Mouse (Mus musculus): Measurements from ENCODE around the gene Nsmf. TPM values are rescaled to one million over a fixed set of nuclear protein-coding genes. Genes with fewer than 3 reads are reported as not detected.

The Nsmf gene
- 10 to 100 TPM; 19.8 to 21.2 TPM for total RNA-seq (2021)

DNA sequence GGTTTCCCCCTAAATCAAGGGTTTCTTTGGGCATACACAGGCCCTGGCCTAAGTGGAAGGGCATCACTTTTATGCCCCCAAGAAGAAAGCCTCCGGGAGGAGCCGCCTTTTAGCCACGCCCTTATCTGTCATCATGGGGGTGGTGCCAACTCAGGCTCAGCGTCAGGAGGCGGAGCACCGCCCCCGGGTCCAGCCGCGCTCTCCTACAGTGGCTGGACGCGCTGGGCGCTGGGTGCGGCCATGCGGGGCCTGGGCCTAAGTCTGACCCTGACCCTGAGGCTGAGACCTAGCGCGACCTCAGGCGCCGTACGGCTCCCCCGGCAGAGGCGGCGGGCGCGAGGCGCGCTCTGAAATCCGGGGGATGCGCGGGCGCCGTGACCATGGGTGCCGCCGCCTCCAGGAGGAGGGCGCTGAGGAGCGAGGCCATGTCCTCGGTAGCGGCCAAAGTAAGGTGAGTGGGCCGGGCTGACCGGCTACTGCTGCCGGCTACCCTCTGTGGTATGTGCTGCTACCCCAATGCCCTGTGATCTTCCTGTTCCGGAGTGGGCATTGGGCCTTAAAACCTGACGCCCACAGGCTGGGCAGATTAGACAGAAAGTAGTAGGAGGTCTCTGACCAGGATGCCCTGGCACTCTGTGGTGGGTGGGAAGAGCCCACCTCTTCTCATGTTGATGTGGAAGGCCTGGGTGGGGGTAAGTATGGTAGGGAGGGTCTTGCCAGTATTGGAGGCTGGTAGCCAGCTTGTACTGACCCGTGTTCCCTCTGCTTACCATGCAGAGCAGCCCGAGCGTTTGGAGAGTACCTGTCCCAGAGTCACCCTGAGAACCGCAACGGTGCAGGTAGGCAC, at the start of gene Nsmf:
Gene Nsmf, plus strand, starts transcription at position 135 of the 847 bp plus-strand sequence.
- intact Hi-C loops (cut with DNase I), result no loop called here
- DNase-seq (ENCODE audit: low spot score), result peak; percentile 80

DNA sequence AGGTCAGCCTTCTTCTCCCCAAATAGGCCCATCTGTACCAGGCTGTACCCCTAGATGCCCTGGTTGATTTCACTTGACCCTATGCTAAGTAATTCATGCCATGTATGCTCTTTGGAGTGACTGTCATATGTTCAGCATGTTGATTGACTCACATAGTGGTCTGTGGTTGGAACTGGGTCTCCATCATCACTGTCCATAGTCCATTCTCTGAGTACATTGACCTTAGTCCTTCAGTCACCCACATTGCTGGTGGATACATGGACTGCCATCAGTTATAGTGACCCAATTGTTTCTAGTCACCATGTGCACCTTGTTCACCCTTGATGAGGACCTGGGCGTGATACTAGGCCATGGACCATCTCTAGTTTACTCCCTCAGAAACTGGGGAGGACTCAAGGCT, 47.4 kb upstream of the Nsmf start:
- no peak for DNase-seq (ENCODE audit: low spot score)
- intact Hi-C loops (cut with DNase I), result no loop called here

DNA sequence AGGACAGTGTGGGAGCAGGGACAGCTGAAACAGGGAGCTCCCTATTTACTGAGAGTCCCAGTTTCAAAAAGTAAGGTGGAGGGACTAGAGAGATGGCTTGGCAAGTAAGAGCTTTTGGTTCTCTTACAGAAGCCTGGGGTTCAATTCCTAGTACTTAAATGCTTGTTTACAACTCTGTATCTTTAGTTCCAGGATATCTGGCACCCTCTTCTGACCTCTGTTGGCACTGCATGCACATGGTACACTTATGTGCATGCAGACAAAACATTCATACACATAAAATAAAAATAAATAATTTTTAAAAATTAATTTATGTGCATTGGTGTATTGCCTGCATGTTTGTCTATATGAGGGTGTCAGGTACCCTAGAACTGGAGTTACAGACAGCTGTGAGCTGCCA, 45.9 kb upstream of the Nsmf start:
- DNase-seq (ENCODE audit: low spot score), result no peak
- intact Hi-C loops (cut with DNase I), result no loop called here

DNA sequence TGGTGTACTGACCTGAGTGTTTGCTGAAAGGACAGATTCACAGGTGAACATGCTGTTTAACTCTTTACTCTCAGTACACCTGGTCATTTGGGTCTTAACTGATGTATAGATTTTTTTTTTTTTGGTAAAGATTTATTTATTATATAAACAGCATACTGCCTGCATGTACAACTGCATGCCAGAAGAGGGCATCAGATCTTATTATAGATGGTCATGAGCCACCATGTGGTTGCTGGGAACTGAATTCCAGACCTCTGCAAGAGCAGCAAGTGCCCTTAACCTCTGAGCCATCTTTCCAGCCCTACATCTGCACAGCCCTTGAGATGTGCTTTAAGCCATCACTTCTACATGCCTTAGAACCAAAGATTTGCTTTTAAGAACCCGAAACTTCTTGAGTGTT, 31.5 kb upstream of the Nsmf start:
- intact Hi-C loops (cut with DNase I), result no loop called here
- no peak for DNase-seq (ENCODE audit: low spot score)

DNA sequence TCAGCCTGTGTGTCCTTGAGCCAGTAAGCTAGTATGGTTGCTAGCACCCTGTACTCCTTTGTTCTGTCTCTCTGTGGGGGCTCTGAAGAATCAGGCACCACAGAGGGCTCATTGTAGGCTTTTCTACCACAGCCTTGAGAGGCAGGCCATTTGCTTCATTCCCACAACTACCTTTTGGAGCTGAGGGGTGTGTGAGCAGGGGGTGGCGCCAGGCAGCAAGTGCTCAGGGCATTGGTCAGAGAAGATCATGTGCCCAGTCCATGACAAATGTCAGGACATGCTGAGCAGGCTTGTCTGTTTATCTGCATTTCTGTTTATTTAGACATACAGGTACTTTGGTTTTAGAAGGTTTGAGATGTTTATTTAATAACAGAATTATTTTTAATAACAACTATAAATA, 29.0 kb upstream of the Nsmf start:
- no peak for DNase-seq (ENCODE audit: low spot score)
- intact Hi-C loops (cut with DNase I), result no loop called here

DNA sequence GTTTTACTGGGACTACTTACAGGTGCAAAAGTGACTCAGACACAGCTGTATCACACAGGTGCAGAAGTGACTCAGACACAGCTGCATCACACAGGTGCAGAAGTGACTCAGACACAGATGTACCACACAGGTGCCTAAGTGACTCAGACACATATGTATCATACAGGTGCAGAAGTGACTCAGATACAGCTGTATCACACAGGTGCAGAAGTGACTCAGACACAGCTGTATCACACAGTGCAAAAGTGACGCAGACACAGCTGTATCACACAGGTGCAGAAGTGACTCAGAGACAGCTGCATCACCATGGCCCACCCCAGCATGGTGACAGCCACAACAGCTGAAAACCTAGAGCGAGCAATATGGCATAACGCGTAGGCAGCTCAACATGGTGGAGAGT, 19.2 kb upstream of the Nsmf start:
- no peak for DNase-seq (ENCODE audit: low spot score)
- intact Hi-C loops (cut with DNase I), result no loop called here

DNA sequence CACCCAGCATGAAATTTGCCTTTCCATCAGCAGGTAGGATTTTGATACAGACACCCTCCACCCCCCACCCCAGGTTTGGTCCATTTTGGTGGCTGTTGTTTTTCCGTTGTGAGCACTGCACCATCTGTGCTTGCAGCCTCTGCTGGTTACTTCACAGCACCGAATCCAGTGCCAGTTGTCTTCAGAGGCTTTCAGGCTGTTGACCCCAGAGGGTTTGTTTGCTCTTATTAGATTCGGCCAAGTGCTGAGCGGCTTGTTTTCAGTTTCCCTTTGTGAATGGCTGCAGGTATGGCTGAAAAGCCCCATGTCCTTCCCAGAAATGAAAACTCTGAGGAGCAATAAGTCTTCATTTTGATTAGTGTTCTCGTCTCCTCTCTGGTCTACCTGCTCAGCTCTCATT, 14.1 kb upstream of the Nsmf start:
- no peak for DNase-seq (ENCODE audit: low spot score)
- intact Hi-C loops (cut with DNase I), result no loop called here

DNA sequence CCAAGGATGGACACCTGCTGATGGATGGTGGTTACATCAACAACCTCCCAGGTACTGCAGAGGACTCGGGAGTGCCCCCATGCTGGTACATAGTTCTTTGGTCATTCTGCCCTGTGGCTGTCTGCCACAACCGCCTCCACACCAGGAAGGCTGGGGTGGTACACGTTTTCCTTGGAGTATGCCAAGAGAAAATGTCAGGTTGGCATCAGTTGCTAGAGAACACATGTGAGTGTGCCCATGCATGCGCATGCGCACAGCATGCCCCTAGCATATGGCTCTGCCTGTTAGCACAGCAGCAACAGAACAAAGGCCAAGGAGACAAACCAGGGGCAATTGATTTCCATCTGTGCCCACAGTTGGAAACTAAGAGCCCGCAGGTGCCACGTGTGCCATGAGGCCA, 3.2 kb upstream of the Nsmf start:
- no peak for DNase-seq (ENCODE audit: low spot score)
- intact Hi-C loops (cut with DNase I), result no loop called here

DNA sequence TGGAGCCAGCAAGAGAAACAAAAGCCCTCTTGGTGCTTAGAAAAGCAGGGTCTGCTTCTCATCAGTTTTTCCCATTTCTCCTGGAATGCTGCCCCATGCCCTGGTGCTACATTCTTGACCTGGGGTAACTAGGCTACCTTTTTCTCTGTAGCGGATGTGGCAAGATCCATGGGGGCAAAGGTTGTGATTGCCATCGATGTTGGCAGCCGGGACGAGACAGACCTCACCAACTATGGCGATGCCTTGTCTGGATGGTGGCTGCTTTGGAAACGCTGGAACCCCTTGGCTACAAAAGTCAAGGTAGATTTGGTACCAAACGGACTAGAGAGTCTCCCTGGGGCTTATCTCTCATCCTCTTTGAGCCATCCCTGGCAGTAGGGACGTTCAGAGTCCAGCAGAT, 2.7 kb upstream of the Nsmf start:
- DNase-seq (ENCODE audit: low spot score), result no peak
- intact Hi-C loops (cut with DNase I), result no loop called here

DNA sequence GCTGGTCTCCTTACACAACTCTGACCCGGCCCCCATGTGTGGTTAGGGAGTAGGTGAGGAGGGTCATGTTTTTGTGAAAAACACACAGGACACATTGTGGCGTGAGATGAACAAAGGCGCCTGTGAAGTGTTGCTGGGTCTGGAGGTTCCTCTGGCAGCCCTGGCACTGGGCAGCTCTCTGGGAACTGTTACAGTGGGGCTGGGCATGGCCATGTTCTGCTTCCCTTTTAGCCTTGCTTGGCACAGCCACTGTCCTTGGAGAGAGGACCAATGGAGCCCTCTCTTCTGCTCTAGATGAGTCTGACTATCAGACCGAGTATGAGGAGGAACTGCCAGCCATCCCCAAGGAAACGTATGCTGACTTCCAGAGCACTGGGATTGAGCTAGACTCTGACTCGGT, 1.1 kb upstream of the Nsmf start:
- DNase-seq (ENCODE audit: low spot score), result no peak

DNA sequence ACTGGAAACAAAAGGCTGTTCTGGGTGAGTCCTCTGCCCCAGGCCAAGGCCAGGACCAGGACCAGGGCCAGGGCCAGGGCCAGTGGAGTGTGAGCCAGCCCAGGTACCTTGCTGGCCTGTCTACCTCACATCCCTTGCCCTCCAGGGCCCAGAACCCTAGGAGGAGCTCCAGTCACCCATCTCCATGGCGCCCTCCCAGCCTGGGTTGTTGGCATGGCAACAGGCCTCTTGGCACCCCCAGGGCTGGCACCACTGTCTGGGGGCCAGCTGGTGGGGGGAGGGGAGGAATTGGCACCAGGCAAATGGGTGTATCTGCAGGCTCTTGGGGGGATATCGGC, 882 bp downstream of the Nsmf start:
- intact Hi-C loops (cut with DNase I), result no loop called here
- no peak for DNase-seq (ENCODE audit: low spot score)

More for the DNA sequence above, 1.1 kb upstream of the Nsmf start:
- intact Hi-C loops (cut with DNase I), result no loop called here

DNA sequence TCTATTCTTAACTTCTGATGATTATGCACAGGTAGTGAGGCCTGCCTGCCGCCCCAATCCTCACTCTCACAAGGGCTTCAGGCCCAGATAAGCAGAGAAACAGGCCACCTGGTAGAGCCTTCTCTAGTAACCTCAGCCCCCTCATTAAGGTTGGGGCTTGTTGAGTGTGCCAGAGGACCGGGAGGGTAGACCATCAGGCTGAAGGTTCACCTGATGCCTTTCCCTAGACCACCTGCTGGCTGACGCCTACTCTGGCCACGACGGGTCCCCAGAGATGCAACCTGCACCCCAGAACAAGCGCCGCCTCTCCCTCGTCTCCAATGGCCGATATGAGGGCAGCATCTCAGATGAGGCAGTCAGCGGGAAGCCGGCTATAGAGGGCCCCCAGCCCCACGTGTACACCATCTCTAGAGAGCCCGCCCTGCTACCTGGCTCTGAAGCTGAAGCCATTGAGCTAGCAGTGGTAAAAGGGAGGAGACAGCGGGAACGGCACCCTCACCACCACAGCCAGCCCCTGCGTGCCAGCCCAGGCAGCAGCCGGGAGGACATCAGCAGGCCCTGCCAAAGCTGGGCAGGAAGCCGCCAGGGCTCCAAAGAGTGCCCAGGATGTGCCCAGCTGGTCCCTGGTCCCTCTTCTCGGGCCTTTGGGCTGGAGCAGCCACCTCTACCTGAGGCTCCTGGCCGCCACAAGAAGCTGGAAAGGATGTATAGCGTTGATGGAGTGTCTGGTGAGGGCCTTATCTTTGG, 1.4 kb downstream of the Nsmf start:
- intact Hi-C loops (cut with DNase I), result no loop called here
- DNase-seq (ENCODE audit: low spot score), result no peak

DNA sequence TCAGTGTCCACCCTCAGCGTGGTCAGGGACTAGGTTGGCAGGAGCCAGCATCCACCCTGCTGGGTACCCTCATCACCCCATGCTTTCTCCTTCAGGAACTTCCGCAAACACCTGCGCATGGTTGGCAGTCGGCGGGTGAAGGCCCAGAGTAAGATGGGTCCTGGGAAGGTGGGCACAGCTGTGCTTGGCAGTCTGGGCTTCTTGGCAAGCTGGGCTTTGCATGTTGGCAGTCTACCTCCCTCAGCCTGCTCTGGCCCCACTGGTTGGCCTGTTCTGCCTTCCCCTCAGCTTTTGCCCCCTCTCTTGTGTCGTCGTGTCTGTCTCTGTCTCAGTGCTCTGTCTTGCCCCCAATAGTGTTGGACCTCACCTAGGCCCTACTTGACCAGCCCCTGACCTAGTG, 4.8 kb downstream of the Nsmf start:
- intact Hi-C loops (cut with DNase I), result no loop called here
- DNase-seq (ENCODE audit: low spot score), result no peak

DNA sequence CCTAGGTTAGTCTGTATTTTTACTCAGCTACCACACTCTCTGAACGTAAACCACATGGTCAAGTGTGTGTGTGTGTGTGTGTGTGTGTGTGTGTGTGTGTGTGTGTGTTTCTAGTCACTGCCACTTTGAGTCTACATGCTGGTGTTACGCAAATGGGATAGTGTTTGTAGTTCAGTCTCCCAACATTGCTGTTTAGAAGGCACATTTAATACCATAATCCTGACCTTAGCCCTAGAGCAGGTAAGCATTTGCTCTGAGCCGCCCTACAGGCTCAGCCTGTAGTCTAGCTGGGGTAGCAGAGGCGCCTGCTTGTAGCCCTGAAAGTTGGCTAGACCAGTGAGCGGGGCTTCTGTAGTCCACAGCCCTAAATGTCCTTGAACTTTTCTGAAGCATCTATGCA, 9.4 kb downstream of the Nsmf start:
- DNase-seq (ENCODE audit: low spot score), result no peak
- intact Hi-C loops (cut with DNase I), result no loop called here

DNA sequence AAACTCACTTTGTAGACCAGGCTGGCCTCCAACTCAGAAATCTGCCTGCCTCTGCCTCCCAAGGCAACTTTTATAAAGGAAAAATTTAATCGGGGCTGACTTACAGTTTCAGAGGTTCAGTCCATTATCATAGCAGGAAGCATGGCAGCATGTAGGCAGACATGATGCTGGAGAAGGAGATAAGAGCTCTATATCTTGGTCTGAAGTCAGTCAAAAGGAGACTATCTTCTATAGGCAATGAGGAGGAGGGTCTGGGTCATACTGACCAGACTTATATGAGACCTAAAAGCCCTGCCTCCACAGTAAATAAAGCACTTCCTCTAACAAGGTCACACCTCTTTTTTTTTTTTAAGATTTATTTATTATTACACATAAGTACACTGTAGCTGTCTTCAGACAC, 10.1 kb downstream of the Nsmf start:
- intact Hi-C loops (cut with DNase I), result no loop called here
- no peak for DNase-seq (ENCODE audit: low spot score)

DNA sequence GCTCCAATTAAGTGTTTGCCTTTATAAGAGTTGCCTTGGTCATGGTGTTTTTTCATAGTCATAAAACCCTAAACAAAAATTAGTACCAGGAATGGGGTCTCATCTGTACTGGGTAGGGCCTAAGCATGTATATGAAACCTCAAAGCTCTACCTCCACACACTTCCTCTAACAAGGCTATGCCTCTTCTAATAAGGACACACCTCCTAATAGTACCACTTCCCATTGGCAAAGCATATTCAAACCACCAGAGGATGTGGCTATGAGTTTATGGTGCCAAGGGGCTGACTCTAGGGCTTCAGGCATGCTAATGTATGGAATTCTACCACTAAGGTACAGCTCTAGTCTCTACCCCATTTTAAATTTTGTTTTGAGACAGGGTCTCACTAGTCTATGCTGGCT, 11.4 kb downstream of the Nsmf start:
- intact Hi-C loops (cut with DNase I), result no loop called here

DNA sequence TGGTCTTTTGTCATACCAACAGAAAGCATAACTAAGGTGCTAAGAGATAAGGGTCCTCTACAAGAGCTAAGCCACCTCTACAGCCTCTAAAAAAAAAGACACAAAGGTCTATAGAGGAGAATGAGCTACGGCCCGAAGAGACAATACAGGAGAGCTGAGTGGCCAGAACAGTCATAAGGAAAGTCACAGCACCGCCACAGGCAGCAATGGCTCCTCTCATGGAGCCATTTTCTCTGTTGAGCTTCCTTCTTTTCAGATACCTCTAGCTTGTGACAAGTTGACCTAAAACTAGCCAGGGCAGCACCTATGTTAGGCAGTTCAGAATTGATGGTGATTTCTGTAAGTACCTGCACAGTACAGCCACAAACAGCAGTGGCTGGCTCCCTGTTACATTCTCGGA, 12.4 kb downstream of the Nsmf start:
- DNase-seq (ENCODE audit: low spot score), result no peak
- intact Hi-C loops (cut with DNase I), result no loop called here

More for the DNA sequence above, 11.4 kb downstream of the Nsmf start:
- DNase-seq (ENCODE audit: low spot score), result no peak

DNA sequence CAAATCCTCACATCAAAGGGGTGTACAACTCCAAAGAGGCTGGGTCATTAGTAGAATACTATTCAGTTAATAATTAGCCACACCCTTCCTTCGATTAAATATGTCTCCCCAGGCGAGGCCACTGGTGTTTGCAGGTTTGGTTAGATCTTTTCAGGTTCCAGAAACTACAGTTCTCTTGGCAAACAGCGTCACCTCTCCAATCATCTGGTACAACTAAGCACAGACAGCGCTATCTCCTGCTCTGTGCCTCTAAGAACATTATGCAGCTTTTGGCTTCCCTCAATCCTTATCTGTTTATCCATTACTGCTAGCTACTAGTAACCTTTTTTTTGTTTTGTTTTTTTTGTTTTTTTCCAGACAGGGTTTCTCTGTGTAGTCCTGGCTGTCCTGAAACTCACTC, 15.4 kb downstream of the Nsmf start:
- no peak for DNase-seq (ENCODE audit: low spot score)
- intact Hi-C loops (cut with DNase I), result no loop called here

DNA sequence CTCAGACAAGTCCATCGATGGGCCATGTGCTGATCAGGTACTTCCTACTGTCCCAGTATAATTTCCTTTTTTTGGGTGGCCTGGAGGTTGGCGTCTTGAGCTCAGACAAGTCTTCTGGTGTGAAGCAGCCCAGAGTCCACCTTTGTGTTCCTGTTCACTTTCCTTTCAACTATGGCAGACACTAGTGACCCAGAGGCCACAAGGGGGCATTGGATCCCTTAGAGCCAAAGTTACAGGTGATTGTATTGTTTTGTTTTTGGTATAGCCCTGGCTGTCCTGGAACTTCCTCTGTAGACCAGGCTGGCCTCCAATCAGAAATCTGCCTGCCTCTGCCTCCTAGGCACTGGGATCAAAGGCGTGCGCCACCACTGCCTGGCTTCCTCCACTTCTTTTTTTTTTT, 18.2 kb downstream of the Nsmf start:
- intact Hi-C loops (cut with DNase I), result no loop called here
- DNase-seq (ENCODE audit: low spot score), result no peak

DNA sequence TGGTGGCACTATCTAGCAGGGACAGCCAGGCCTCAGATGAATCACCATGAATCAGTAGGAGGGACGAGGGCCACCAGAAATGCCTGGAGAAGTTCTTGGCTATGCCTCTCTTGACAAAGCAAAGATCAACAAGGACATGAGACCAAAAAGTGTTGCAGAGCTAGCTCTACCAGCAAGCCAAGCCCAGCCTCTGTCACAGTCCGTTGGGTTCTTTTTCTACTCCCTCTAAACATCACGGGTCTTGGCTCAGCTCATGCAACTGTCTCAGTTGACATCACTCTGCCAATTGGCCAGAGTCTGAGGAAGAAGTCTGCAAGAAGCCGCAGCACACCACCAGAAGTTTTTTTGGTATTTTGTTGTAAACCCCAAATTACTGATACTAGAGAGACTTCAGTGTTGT, 21.4 kb downstream of the Nsmf start:
- DNase-seq (ENCODE audit: low spot score), result no peak
- intact Hi-C loops (cut with DNase I), result no loop called here

DNA sequence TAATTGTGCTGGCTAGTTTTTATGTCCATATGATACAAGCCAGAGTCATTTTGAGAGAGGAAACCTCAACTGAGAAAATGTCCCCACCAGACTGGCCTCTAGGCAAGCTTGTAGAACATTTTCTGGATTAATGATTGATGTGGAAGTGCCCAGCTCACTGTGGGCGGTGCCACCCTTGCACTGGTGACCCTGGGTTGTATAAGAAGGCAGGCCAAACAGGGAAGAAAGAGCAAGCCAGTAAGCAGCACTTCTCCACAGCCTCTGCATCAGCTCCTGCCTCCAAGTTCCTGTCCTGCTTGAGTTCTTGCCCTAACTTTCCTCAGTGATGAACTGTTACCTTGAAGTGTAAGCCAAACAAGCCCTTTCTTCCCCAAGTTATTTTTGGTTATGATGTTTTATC, 24.8 kb downstream of the Nsmf start:
- DNase-seq (ENCODE audit: low spot score), result no peak
- intact Hi-C loops (cut with DNase I), result no loop called here

DNA sequence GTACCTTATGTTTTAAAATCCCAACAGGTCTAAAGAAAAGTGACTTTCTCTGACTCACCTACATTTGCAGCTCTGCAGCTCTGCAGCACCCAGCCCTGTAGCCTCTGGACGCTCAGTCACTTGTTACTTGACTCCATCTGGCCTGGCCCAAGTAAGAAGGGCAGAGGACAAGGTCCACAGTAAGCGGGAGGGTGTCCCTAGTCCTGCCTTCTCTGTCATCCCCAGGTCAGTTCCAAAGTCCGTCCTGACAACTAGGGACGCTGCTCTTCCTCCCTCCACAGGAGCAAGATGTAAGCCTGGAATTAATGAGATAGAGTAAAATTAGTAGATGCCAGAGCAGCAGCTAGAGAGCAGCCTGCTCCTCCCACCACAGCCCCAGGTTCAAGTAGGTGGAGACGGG, 25.9 kb downstream of the Nsmf start, which contains the start of gene Entpd8:
Gene Entpd8, plus strand, starts transcription at position 229 of the 400 bp plus-strand sequence.
- intact Hi-C loops (cut with DNase I), result no loop called here
- no peak for DNase-seq (ENCODE audit: low spot score)
